Mouse (Mus musculus): ENCODE measurements around the gene Cdhr3.

Gene Cdhr3

DNA sequence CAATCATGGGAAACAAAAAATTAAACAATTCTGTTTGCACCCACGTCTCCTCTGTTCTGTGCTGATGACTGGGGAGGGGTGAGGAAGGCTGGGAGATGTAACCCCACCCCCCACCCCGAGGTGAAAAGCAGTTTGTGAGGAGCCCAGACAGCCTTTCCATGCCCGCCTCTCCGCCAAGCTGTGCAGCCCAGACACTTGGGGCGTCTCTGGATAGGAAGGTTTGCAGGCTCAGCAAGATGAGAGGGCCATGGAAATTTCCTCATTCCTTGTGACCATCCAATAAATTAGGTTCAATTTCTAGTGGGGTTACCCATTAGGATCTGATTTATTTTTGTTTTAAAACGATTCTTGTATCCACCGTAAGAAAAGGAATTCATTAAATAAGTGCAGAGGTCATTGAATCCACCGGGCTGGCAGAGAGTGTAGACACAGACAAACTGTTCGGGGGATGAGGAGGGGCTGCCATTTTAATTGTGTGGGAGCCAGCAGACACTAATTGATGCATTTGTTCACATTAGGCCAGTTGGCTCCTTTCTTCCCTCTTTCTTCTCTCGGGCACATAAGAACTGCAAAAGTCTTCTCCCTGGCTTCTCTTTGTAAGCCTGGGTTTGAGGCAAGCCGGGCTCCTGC lies 57.5 kb downstream of the Cdhr3 start:
- DNase-seq (ENCODE audit: low read depth, low spot score) = no peak

DNA sequence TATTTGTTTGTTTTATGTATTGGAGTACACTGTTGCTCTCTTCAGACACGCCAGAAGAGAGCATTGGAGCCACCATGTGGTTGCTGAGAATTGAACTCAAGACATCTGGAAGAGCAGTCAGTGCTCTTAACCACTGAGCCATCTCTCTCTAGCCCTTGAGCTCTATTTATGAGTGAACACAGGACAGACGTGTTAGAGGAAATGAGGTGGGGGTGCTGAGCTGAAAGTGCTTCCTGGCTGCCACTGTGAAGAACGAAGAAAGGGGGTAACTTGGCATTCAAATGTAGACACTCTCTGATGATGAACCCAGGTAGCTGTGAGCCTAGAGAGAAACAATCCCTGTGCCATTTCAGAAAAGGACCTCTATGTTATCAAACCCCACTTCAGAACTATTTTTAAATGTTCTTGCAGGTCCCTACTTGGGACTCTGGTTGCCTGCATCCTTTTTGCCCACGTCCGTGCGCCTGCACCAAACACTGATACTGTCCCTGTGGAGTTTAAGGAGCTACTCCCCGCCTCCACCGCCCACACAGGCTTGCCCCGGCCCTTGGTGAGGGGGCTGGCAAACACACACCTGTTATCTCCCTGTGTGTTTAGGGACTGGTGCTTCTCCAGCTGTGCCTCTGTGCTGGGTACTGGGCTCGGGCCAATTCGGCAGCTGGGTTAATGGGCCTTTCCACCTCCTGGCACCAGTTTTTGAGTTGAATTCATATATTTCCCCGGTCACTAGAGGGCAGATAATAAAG lies 58.2 kb downstream of the Cdhr3 start:
- no peak for DNase-seq (ENCODE audit: low read depth, low spot score)

GRCm38 (mm10) chr12:33033221-33033620 lies 59.5 kb downstream of the Cdhr3 start:
- DNase-seq (ENCODE audit: low read depth, low spot score) = no peak

GRCm38 (mm10) chr12:33030589-33030988 lies 62.1 kb downstream of the Cdhr3 start:
- no peak for DNase-seq (ENCODE audit: low read depth, low spot score)

- DNase-seq (ENCODE audit: low read depth, low spot score) = no peak
These were observed 62.6 kb downstream of the Cdhr3 start for GRCm38 (mm10) chr12:33030066-33030465.

GRCm38 (mm10) chr12:33028708-33029107 lies 64.0 kb downstream of the Cdhr3 start:
- no peak for DNase-seq (ENCODE audit: low read depth, low spot score)

- no peak for DNase-seq (ENCODE audit: low read depth, low spot score)
These were observed 64.5 kb downstream of the Cdhr3 start for GRCm38 (mm10) chr12:33028109-33028691.

DNA sequence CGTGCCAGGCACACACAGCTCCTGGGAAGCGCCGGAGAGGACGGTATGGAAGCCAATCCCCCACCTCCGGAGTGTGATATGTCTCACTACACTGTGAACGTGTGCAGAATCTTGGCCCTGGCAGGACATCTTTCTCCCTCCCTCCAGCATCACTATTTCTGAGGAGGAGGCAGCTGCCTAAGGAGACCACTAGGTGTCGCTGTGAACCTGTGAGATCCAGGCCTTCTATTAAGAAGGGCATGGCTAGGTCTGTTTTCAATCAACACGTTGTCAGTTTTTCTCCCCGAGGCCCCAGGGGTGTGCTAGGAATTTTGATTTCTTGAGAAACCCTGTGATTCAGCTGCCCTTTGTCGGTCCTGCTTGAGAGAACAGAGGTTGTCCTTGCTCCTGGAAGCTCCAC lies 65.6 kb downstream of the Cdhr3 start:
- peak; percentile 59 for DNase-seq (ENCODE audit: low read depth, low spot score)

GRCm38 (mm10) chr12:33024524-33024923 lies 68.2 kb downstream of the Cdhr3 start:
- DNase-seq (ENCODE audit: low read depth, low spot score) = no peak

GRCm38 (mm10) chr12:33021751-33022150 lies 70.9 kb downstream of the Cdhr3 start:
- no peak for DNase-seq (ENCODE audit: low read depth, low spot score)

GRCm38 (mm10) chr12:33021140-33021539 lies 71.5 kb downstream of the Cdhr3 start:
- no peak for DNase-seq (ENCODE audit: low read depth, low spot score)

DNA sequence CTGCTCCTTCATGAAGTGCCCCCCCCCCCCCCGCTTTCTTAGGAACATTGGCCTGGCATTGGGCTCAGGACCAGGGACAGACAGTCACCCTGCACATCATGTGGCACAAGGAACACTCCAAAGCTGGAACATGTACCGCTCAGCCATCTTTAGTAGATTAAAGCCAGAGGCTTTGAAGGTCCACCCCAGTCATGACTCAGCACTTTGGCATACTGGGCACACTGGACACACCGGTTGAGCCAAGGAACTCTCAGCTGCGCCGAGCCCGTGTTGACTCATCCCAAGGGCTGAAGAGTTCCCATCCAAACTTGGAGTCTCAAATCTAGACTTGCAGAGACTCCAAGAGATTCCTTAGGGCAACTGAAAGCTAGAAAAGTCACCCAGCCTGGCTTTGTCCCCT lies 72.7 kb downstream of the Cdhr3 start:
- DNase-seq (ENCODE audit: low read depth, low spot score) = no peak

- no peak for DNase-seq (ENCODE audit: low read depth, low spot score)
These were observed 74.1 kb downstream of the Cdhr3 start for GRCm38 (mm10) chr12:33018601-33019000.

- DNase-seq (ENCODE audit: low read depth, low spot score) = no peak
These were observed 75.6 kb downstream of the Cdhr3 start for GRCm38 (mm10) chr12:33016824-33017705.

DNA sequence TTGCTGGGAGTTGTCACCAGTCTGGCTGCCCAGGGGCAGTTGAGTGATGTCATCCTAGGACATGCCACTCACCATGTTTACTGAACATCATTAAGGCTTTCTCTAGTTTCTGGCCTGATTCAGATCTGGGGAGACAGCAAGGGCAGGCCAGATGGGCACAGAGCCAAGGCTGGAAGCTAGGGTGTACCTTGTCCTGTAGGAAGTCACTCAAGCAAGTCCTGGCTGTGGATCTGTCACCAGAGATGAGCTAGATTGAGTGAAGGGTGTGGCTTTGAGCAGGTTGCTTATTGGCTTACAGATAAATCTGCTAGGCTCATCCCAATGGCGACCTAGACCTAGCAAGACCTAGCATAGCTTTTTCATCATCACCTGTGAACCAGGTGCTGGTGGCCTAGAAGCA lies 77.6 kb downstream of the Cdhr3 start:
- DNase-seq (ENCODE audit: low read depth, low spot score) = no peak

- no peak for DNase-seq (ENCODE audit: low read depth, low spot score)
These were observed 78.5 kb downstream of the Cdhr3 start for GRCm38 (mm10) chr12:33014050-33014796.

DNA sequence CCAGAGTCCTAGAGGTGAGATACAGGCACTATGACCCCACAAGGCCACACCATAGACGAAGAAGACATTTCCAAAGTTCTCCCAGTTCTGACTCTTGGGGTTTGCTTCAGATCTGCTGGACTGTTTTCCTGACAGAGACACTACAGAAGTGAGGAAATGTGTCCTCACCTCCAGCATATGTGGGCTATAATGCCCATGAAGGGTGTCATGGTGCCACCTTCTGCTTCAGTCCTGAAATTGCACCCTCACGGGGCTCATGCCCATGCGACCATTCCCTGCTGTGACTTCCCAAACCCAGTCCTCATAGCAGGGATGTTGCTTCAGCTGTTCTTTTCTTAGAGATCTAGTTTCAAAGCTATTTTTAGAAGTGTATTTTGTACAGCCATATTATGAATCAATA lies 82.6 kb downstream of the Cdhr3 start:
- no peak for DNase-seq (ENCODE audit: low read depth, low spot score)

DNA sequence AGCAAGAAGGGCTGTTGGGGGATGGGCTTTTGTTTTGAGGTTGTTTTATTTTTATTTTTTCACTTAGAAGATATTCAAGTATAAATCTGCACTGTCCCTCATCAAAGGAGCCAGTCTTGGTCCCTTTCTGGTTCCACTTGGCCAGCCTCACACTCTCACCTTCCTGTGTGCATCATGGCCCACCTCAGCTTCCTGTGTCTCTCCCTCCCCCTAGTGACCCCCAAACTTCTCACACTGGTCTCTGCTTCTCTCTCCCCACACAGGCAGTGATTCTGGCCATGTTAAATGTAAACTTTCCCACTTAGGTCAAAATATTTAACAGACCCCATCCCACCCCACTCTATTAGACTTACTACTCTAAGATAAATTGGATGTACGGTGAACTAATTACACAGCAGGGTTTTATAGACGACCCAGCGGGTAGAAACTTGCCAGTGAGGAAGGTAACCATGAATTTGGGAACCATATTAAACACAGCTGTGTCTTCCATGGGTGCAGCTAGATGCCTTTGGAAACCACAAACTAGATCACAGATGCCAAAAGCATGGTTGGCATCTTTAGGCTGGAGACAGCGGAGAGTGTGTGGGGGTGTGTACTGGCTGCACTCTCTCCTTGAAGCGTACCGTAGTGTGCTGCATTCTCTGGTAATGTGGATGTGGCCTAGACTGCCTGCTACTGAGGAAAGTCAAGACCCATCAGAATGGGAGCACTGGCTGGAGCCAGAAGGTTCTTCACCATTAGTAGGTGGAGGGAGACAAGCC lies 83.3 kb downstream of the Cdhr3 start:
- no peak for DNase-seq (ENCODE audit: low read depth, low spot score)

GRCm38 (mm10) chr12:33008305-33009110 lies 84.2 kb downstream of the Cdhr3 start:
- DNase-seq (ENCODE audit: low read depth, low spot score) = no peak

DNA sequence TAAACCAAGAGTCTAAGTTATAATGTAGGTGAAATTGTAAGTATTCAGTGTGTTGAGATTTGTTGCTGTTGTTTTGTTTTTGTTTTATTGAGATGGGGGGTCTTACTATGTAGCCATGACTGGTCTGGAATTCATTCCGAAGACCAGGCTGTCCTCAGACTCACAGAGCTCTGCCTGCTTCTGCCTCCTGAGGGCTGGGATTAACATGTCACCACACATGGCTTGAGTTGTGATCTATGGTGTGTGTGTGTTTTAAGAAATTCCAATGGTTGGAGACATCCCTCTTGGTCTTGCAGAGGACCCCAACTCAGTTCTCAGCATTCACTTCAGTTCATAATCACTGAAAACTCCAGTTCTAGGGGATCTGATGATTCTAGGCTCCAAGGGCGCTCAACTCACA lies 85.5 kb downstream of the Cdhr3 start:
- no peak for DNase-seq (ENCODE audit: low read depth, low spot score)
